Mouse (Mus musculus) MEL (cell line): ENCODE measurements around the gene Slc16a8.

Experiments used
- CHD2 ChIP-seq: IDR thresholded peaks from 2 replicates; pipeline ENCODE4 v1.6.1; 2011; ENCODE audit warnings: low read length, improper control_type of control experiment
- CTCF ChIP-seq, 3 experiments: IDR thresholded peaks in 2 of 3; conservative IDR thresholded peaks in 1 of 3; 2 replicates each; pipeline ENCODE4 v1.5.1; 2011 to 2012; ENCODE audit warnings: low read length in 3 of 3, low read depth in 2 of 3, mild to moderate bottlenecking in 2 of 3, improper control_type of control experiment in 1 of 3, inconsistent platforms in 1 of 3, mixed read lengths in 1 of 3, moderate library complexity in 1 of 3; ENCODE audit not compliant: control insufficient read depth in 1 of 3, insufficient read depth in 1 of 3, poor library complexity in 1 of 3, severe bottlenecking in 1 of 3
- EP300 ChIP-seq, 2 experiments: IDR thresholded peaks; 2 replicates each; pipeline ENCODE4 v1.6.1; 2011; ENCODE audit warnings: improper control_type of control experiment in 2 of 2, low read length in 2 of 2, low read depth in 1 of 2, mild to moderate bottlenecking in 1 of 2
- HCFC1 ChIP-seq: IDR thresholded peaks from 2 replicates; pipeline ENCODE4 v1.6.1; 2012; ENCODE audit warnings: low read depth, mild to moderate bottlenecking, inconsistent platforms, low read length, improper control_type of control experiment, moderate library complexity
- MYC ChIP-seq: IDR thresholded peaks from 2 replicates; pipeline ENCODE4 v1.6.1; 2011; ENCODE audit warnings: low read depth, mild to moderate bottlenecking, low read length, improper control_type of control experiment, moderate library complexity
- SMC3 ChIP-seq: IDR thresholded peaks from 2 replicates; pipeline ENCODE4 v1.6.1; 2011; ENCODE audit warnings: low read depth, low read length, improper control_type of control experiment
- ZC3H11A ChIP-seq: IDR thresholded peaks from 2 replicates; pipeline ENCODE4 v1.6.1; 2012; ENCODE audit warnings: low read depth, mild to moderate bottlenecking, inconsistent platforms, low read length, improper control_type of control experiment

DNA sequence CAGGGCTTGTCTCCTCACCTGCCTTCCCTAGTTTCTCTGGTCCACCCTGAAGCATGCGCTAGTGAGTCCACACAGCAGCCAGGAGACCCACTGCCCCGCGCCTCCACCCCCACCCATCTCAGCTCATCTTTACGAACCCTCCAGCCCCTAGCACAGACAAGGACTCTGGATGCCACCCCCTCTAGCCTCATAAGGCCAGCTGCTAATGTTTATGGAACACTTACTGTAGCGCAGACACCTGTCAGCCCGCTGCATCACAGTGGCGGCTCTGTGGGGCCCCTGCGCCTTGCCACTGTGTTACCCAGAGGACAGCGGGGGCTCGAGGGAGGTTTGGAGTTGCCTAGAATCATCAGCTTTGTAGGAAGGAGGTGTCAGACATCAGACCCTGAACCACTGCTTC lies 52.0 kb downstream of the Slc16a8 start:
- no peak for TF ChIP-seq SMC3
- no peak for TF ChIP-seq EP300 (IDR thresholded peaks at IDR 0.05; ENCODE audit: low read depth in 1 of 2, low read length in 2 of 2)
- no peak for TF ChIP-seq CHD2
- TF ChIP-seq CTCF (IDR thresholded peaks at IDR 0.05 in 2 of 3, conservative IDR thresholded peaks at IDR 0.05 in 1 of 3; ENCODE audit: control insufficient read depth in 1 of 3, insufficient read depth in 1 of 3, low read depth in 2 of 3, low read length in 3 of 3, poor library complexity in 1 of 3, severe bottlenecking in 1 of 3) = no peak
- TF ChIP-seq ZC3H11A = no peak
- TF ChIP-seq HCFC1 = no peak
- TF ChIP-seq MYC = no peak
